Mouse (Mus musculus) MEL (cell line): ENCODE results near the gene Hinfp. TPM values are rescaled to one million over a fixed set of nuclear protein-coding genes. Genes with fewer than 3 reads are reported as not detected.

Experiments used
- DNase-seq: peaks from one replicate; pipeline ENCODE4 v3.0.0; 2011; ENCODE audit warnings: low read depth, low spot score
- H3K27ac ChIP-seq: 2 replicates; pipeline ENCODE4 v1.5.1; 2012; ENCODE audit warnings: low read depth, mild to moderate bottlenecking, control low read depth, low read length, moderate library complexity; ENCODE audit not compliant: control insufficient read depth
- H3K27me3 ChIP-seq, 2 experiments: fragments of 150-350 bp in 1 of 2; sonication (generic) in 1 of 2; 2 replicates each; pipeline ENCODE4 v1.6.1; 2012; ENCODE audit warnings: low read length in 2 of 2, mild to moderate bottlenecking in 2 of 2, improper control_type of control experiment in 1 of 2, moderate library complexity in 1 of 2; ENCODE audit not compliant: insufficient read depth in 2 of 2, control insufficient read depth in 1 of 2
- H3K36me3 ChIP-seq, 2 experiments: 2 replicates each; pipeline ENCODE4 v1.6.1; 2012 to 2014; ENCODE audit warnings: low read length in 2 of 2, improper control_type of control experiment in 1 of 2, inconsistent platforms in 1 of 2, mild to moderate bottlenecking in 1 of 2; ENCODE audit not compliant: insufficient read depth in 2 of 2, control insufficient read depth in 1 of 2
- H3K4me1 ChIP-seq, 2 experiments: fragments of 150-350 bp in 1 of 2; sonication (generic) in 1 of 2; 2 replicates each; pipeline ENCODE4 v1.6.1; 2012; ENCODE audit warnings: low read length in 2 of 2, improper control_type of control experiment in 1 of 2, mild to moderate bottlenecking in 1 of 2; ENCODE audit not compliant: insufficient read depth in 2 of 2, control insufficient read depth in 1 of 2
- H3K4me3 ChIP-seq, 2 experiments: fragments of 150-350 bp in 1 of 2; sonication (generic) in 1 of 2; 2 replicates each; pipeline ENCODE4 v1.5.1; 2012; ENCODE audit warnings: low read depth in 2 of 2, low read length in 2 of 2, mild to moderate bottlenecking in 2 of 2, moderate library complexity in 2 of 2, control low read depth in 1 of 2, improper control_type of control experiment in 1 of 2; ENCODE audit not compliant: control insufficient read depth in 1 of 2, insufficient read depth in 1 of 2
- H3K79me2 ChIP-seq: 2 replicates; pipeline ENCODE4 v1.6.1; 2012; ENCODE audit warnings: mild to moderate bottlenecking, low read length, moderate library complexity; ENCODE audit not compliant: control insufficient read depth, poor library complexity, insufficient read depth
- H3K9ac ChIP-seq: 2 replicates; pipeline ENCODE4 v1.6.1; 2012; ENCODE audit warnings: low read depth, mild to moderate bottlenecking, control low read depth, low read length, moderate library complexity; ENCODE audit not compliant: control insufficient read depth, poor library complexity, severe bottlenecking
- H3K9me3 ChIP-seq: fragments of 150-350 bp; sonication (generic); replicated peaks from 2 replicates; pipeline ENCODE4 v1.6.1; 2012; ENCODE audit warnings: mild to moderate bottlenecking, low read length, improper control_type of control experiment, moderate library complexity; ENCODE audit not compliant: insufficient read depth
- CHD2 ChIP-seq: IDR thresholded peaks from 2 replicates; pipeline ENCODE4 v1.6.1; 2011; ENCODE audit warnings: low read length, improper control_type of control experiment
- CTCF ChIP-seq, 3 experiments: IDR thresholded peaks in 2 of 3; conservative IDR thresholded peaks in 1 of 3; 2 replicates each; pipeline ENCODE4 v1.5.1; 2011 to 2012; ENCODE audit warnings: low read length in 3 of 3, low read depth in 2 of 3, mild to moderate bottlenecking in 2 of 3, improper control_type of control experiment in 1 of 3, inconsistent platforms in 1 of 3, mixed read lengths in 1 of 3, moderate library complexity in 1 of 3; ENCODE audit not compliant: control insufficient read depth in 1 of 3, insufficient read depth in 1 of 3, poor library complexity in 1 of 3, severe bottlenecking in 1 of 3
- EP300 ChIP-seq, 2 experiments: IDR thresholded peaks; 2 replicates each; pipeline ENCODE4 v1.6.1; 2011; ENCODE audit warnings: improper control_type of control experiment in 2 of 2, low read length in 2 of 2, low read depth in 1 of 2, mild to moderate bottlenecking in 1 of 2
- ETS1 ChIP-seq: IDR thresholded peaks from 2 replicates; pipeline ENCODE4 v1.6.1; 2012; ENCODE audit warnings: low read depth, mild to moderate bottlenecking, inconsistent platforms, low read length, improper control_type of control experiment, moderate library complexity
- GABPA ChIP-seq: IDR thresholded peaks from 2 replicates; pipeline ENCODE4 v1.6.1; 2012; ENCODE audit warnings: low read depth, mild to moderate bottlenecking, inconsistent platforms, low read length, improper control_type of control experiment, moderate library complexity
- GATA1 ChIP-seq: IDR thresholded peaks from 2 replicates; pipeline ENCODE4 v1.6.1; 2011; ENCODE audit warnings: low read depth, low read length, improper control_type of control experiment
- HCFC1 ChIP-seq: IDR thresholded peaks from 2 replicates; pipeline ENCODE4 v1.6.1; 2012; ENCODE audit warnings: low read depth, mild to moderate bottlenecking, inconsistent platforms, low read length, improper control_type of control experiment, moderate library complexity
- MAX ChIP-seq: IDR thresholded peaks from 2 replicates; pipeline ENCODE4 v1.6.1; 2011; ENCODE audit warnings: low read length, improper control_type of control experiment
- MXI1 ChIP-seq: IDR thresholded peaks from 2 replicates; pipeline ENCODE4 v1.6.1; 2011; ENCODE audit warnings: mild to moderate bottlenecking, low read depth, low read length, improper control_type of control experiment
- MYB ChIP-seq: IDR thresholded peaks from 2 replicates; pipeline ENCODE4 v1.6.1; 2011; ENCODE audit warnings: mild to moderate bottlenecking, low read depth, low read length, improper control_type of control experiment
- MYC ChIP-seq: IDR thresholded peaks from 2 replicates; pipeline ENCODE4 v1.6.1; 2011; ENCODE audit warnings: low read depth, mild to moderate bottlenecking, low read length, improper control_type of control experiment, moderate library complexity
- NRF1 ChIP-seq: IDR thresholded peaks from 2 replicates; pipeline ENCODE4 v1.6.1; 2014; ENCODE audit warnings: low read depth, mild to moderate bottlenecking, inconsistent platforms, low read length, improper control_type of control experiment, moderate library complexity; ENCODE audit not compliant: poor library complexity, insufficient read depth, severe bottlenecking
- POLR2A ChIP-seq, 2 experiments: IDR thresholded peaks; 2 replicates each; pipeline ENCODE4 v1.6.1; 2011 to 2012; ENCODE audit warnings: low read length in 2 of 2, mild to moderate bottlenecking in 2 of 2, control low read depth in 1 of 2, improper control_type of control experiment in 1 of 2, low read depth in 1 of 2, moderate library complexity in 1 of 2; ENCODE audit not compliant: control insufficient read depth in 1 of 2, insufficient read depth in 1 of 2, poor library complexity in 1 of 2
- POLR2AphosphoS2 ChIP-seq: IDR thresholded peaks from 2 replicates; pipeline ENCODE4 v1.6.1; 2011; ENCODE audit warnings: low read length, improper control_type of control experiment
- POLR2AphosphoS5 ChIP-seq: IDR thresholded peaks from 2 replicates; pipeline ENCODE4 v1.6.1; 2012; ENCODE audit warnings: low read depth, borderline replicate concordance, mild to moderate bottlenecking, inconsistent platforms, low read length, moderate library complexity, mixed read lengths
- RAD21 ChIP-seq: IDR thresholded peaks from 2 replicates; pipeline ENCODE4 v1.6.1; 2011; ENCODE audit warnings: mild to moderate bottlenecking, low read depth, low read length, improper control_type of control experiment
- RCOR1 ChIP-seq: IDR thresholded peaks from 2 replicates; pipeline ENCODE4 v1.6.1; 2012; ENCODE audit warnings: low read depth, mild to moderate bottlenecking, inconsistent platforms, low read length, improper control_type of control experiment
- SIN3A ChIP-seq: IDR thresholded peaks from 2 replicates; pipeline ENCODE4 v1.6.1; 2012; ENCODE audit warnings: low read length, improper control_type of control experiment, inconsistent platforms
- SMC3 ChIP-seq: IDR thresholded peaks from 2 replicates; pipeline ENCODE4 v1.6.1; 2011; ENCODE audit warnings: low read depth, low read length, improper control_type of control experiment
- TBP ChIP-seq: IDR thresholded peaks from 2 replicates; pipeline ENCODE4 v1.8.0; 2011; ENCODE audit warnings: low read depth, low read length, improper control_type of control experiment
- UBTF ChIP-seq: IDR thresholded peaks from 2 replicates; pipeline ENCODE4 v1.6.1; 2012; ENCODE audit warnings: low read depth, mild to moderate bottlenecking, inconsistent platforms, low read length, improper control_type of control experiment, moderate library complexity, borderline replicate concordance; ENCODE audit not compliant: insufficient read depth
- USF1 ChIP-seq: IDR thresholded peaks from 2 replicates; pipeline ENCODE4 v1.6.1; 2014; ENCODE audit warnings: low read depth, mild to moderate bottlenecking, inconsistent platforms, low read length, improper control_type of control experiment, moderate library complexity
- ZC3H11A ChIP-seq: IDR thresholded peaks from 2 replicates; pipeline ENCODE4 v1.6.1; 2012; ENCODE audit warnings: low read depth, mild to moderate bottlenecking, inconsistent platforms, low read length, improper control_type of control experiment
- polyA plus RNA-seq, 2 experiments: library from polyadenylated mRNA; stranded (reverse) in 1 of 2; unstranded in 1 of 2; fragments of >175 nt in 1 of 2; fragments of >200 nt in 1 of 2; gene quantifications; 2 replicates each; pipeline versions ENCODE4 v1.2.1 to v1.2.4; 2012; ENCODE audit warnings: low replicate concordance in 2 of 2, low read depth in 1 of 2; ENCODE audit not compliant: insufficient read length in 2 of 2, insufficient read depth in 1 of 2, missing spikeins in 1 of 2
- total RNA-seq: library from RNA; depleted of rRNA; stranded (reverse); fragments of 300-350 nt; gene quantifications from 2 replicates; pipeline ENCODE4 v1.2.3, GENCODE M21; 2012

Hinfp gene
- total and polyA plus RNA-seq, 3 experiments, result 16.4 to 31.3 TPM; not detected in 1

- Histone ChIP-seq H3K27me3 (no peaks in the 10 kb centered on the region), H3K36me3 (peaks cover 0 to 7% of the 10 kb centered on the region in 2 experiments; a peak in 2 of 4 replicates), H3K27ac (no peak overlapping the region), H3K9ac (no peak overlapping the region), H3K79me2 (no peaks in the 10 kb centered on the region), H3K9me3 (no peaks in the 10 kb centered on the region), H3K4me3 (no peak overlapping the region), H3K4me1 (peaks cover 0 to 11% of the 10 kb centered on the region in 2 experiments; a peak in 2 of 4 replicates)
- peak; percentile 60 for DNase-seq
- TF ChIP-seq RAD21 (peak; percentile 54), SMC3 (peak; percentile 61), ZC3H11A (peak; percentile 8; the same call in 1 of the 2 replicates), CTCF (IDR thresholded peaks at IDR 0.05 in 2 of 3, conservative IDR thresholded peaks at IDR 0.05 in 1 of 3; ENCODE audit: control insufficient read depth in 1 of 3, insufficient read depth in 1 of 3, low read depth in 2 of 3, low read length in 3 of 3, poor library complexity in 1 of 3, severe bottlenecking in 1 of 3) (peak; percentile 40 to 63 (median 62)), TBP (no peak)
These were observed 56.0 kb downstream of the Hinfp start for GRCm38 (mm10) chr9:44249181-44250146.

- H3K9ac ChIP-seq, result no peak overlapping the region
- no peak overlapping the region for H3K4me3 ChIP-seq
- H3K9me3 ChIP-seq, result no peaks in the 10 kb centered on the region
- no peak for DNase-seq
- peaks cover 0 to 11% of the 10 kb centered on the region in 2 experiments; a peak in 2 of 4 replicates for H3K4me1 ChIP-seq
- H3K27ac ChIP-seq, result no peak overlapping the region
- peaks cover 0 to 7% of the 10 kb centered on the region in 2 experiments; a peak in 2 of 4 replicates for H3K36me3 ChIP-seq
- TF ChIP-seq MYB, result no peak
- TF ChIP-seq HCFC1, result no peak
- no peak for TF ChIP-seq POLR2AphosphoS5
- no peak for TF ChIP-seq POLR2AphosphoS2
- no peak for TF ChIP-seq UBTF
- no peak for TF ChIP-seq NRF1
- no peak for TF ChIP-seq EP300 (IDR thresholded peaks at IDR 0.05; ENCODE audit: low read depth in 1 of 2, low read length in 2 of 2)
- TF ChIP-seq TBP, result no peak
- no peak for TF ChIP-seq MAX
- no peak for TF ChIP-seq GATA1
- TF ChIP-seq USF1, result no peak
- no peak for TF ChIP-seq MXI1
- no peak for TF ChIP-seq ETS1
- TF ChIP-seq SIN3A, result no peak
- no peak for TF ChIP-seq GABPA
- TF ChIP-seq POLR2A (IDR thresholded peaks at IDR 0.05; ENCODE audit: control insufficient read depth in 1 of 2, insufficient read depth in 1 of 2, low read depth in 1 of 2, low read length in 2 of 2, poor library complexity in 1 of 2), result no peak
- TF ChIP-seq CHD2, result no peak
- TF ChIP-seq MYC, result no peak
- TF ChIP-seq RCOR1, result no peak
- H3K79me2 ChIP-seq, result no peaks in the 10 kb centered on the region
- no peaks in the 10 kb centered on the region for H3K27me3 ChIP-seq
These were observed 57.6 kb downstream of the Hinfp start for GRCm38 (mm10) chr9:44247907-44248306.
